Mouse (Mus musculus) kidney, adult 2 months (tissue): ENCODE measurements around the gene Slc19a2.

Experiments
- CTCF ChIP-seq: fragments of 200-500 bp; conservative IDR thresholded peaks from 2 replicates; pipeline ENCODE4 v1.5.1; 2011; ENCODE audit warnings: low read depth, mild to moderate bottlenecking, control low read depth, low read length, moderate library complexity, mixed read lengths; ENCODE audit not compliant: insufficient read depth, insufficient read length
- POLR2A ChIP-seq: fragments of 200-500 bp; IDR thresholded peaks from one replicate; pipeline ENCODE4 v1.6.1; 2011; ENCODE audit warnings: low read depth, low read length, control low read depth

DNA sequence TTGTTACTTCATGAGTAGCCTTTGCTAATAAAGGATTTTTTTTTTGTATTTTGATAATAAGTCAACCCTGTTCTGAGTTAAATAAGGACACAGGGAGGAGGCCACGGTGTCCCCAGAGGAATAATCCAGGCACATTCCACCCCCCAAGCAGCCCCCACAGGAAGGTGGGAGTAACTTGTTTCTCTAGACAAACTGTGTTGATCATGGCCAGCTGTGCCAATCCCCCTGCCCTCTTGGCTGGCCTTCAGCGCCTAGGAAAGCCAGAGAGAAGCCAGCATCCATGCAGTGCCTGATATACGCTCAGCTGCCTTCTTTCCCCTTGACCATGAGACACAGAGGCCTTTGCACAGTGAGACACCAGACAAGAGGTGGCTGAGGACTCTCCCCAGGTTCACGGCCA lies 49.3 kb upstream of the Slc19a2 start:
- TF ChIP-seq CTCF (no peak), POLR2A (no peak)
